Mouse (Mus musculus) liver, embryonic 14.5 days (tissue): ENCODE measurements around the gene Appl1.

ENCODE experiments used
- CTCF ChIP-seq: IDR thresholded peaks from 2 replicates; pipeline ENCODE4 v1.5.1; 2016; ENCODE audit warnings: antibody characterized with exemption, low read depth, control low read depth
- EP300 ChIP-seq: IDR thresholded peaks from 2 replicates; pipeline ENCODE4 v1.6.1; 2016; ENCODE audit warnings: antibody characterized with exemption, low read depth

GRCm38 (mm10) chr14:26981494-26982149 is 10.6 kb upstream of the Appl1 start:
- TF ChIP-seq CTCF (peak; percentile 17; the same call in 1 of the 2 replicates), EP300 (no peak)
